Comparison of ENCODE assay signal across 14 mouse cellular contexts in genomic region chr8:88382311-88383163, GRCm38 (mm10). TPM values are rescaled to one million over a fixed set of nuclear protein-coding genes. Genes with fewer than 3 reads are reported as not detected.
DNase-seq lines count a peak whose midpoint lies in the region; ATAC-seq and TF ChIP-seq lines count a peak whose summit lies in the region.
"Had no signal": no experiment of that assay in that cellular context is flagged by ENCODE, and none has a peak within 500 bp of the region (broad histone marks: within the 10 kb centered on the region; RNA-seq: fewer than 3 reads in every experiment).

No protein-coding gene starts in this region.

- peak overlapping the region; percentile 72 for H3K27ac ChIP-seq in hindbrain, embryonic 10.5 days
- H3K27ac ChIP-seq in hindbrain, embryonic 16.5 days (ENCODE audit: low read depth, low read length): no peak overlapping the region
- no peak overlapping the region for H3K27ac ChIP-seq in thymus, adult 2 months (ENCODE audit: control insufficient read depth, insufficient read depth, low read length)
- H3K27ac ChIP-seq in limb, embryonic 10.5 days: peak overlapping the region; percentile 84
- H3K27ac ChIP-seq: layer of hippocampus, adult 2 months; stomach, embryonic 15.5 days had no signal

- 0 out of 2 replicates have a peak, but pooled peaks cover 8% of the 10 kb centered on the region for H3K27me3 ChIP-seq in hindbrain, embryonic 10.5 days (ENCODE audit: insufficient read depth, poor library complexity, severe bottlenecking)
- H3K27me3 ChIP-seq in hindbrain, embryonic 16.5 days (replicated peaks; ENCODE audit: control insufficient read depth, insufficient read depth, low read length): no peaks in the 10 kb centered on the region
- H3K27me3 ChIP-seq in thymus, adult 2 months (ENCODE audit: control insufficient read depth, insufficient read depth, low read length): no peaks in the 10 kb centered on the region
- no peaks in the 10 kb centered on the region for H3K27me3 ChIP-seq in limb, embryonic 10.5 days (ENCODE audit: low read depth, poor library complexity, severe bottlenecking)
- H3K27me3 ChIP-seq: stomach, embryonic 15.5 days had no signal

- no peaks in the 10 kb centered on the region for H3K36me3 ChIP-seq in hindbrain, embryonic 10.5 days
- no peaks in the 10 kb centered on the region for H3K36me3 ChIP-seq in hindbrain, embryonic 16.5 days (ENCODE audit: control insufficient read depth, insufficient read depth, low read length)
- H3K36me3 ChIP-seq in thymus, adult 2 months (ENCODE audit: control insufficient read depth, insufficient read depth, low read length): no peaks in the 10 kb centered on the region
- H3K36me3 ChIP-seq in limb, embryonic 10.5 days: no peaks in the 10 kb centered on the region
- H3K36me3 ChIP-seq: stomach, embryonic 15.5 days had no signal

- no peak for TF ChIP-seq CTCF in thymus, adult 2 months (IDR thresholded peaks at IDR 0.05; ENCODE audit: borderline replicate concordance, control insufficient read depth, extremely low read depth, insufficient read depth, low read length, poor library complexity)

- no peak overlapping the region for H3K4me2 ChIP-seq in hindbrain, embryonic 16.5 days (ENCODE audit: low read length)
- H3K4me2 ChIP-seq: stomach, embryonic 15.5 days had no signal

- no peak for ATAC-seq in hindbrain, embryonic 16.5 days
- no peak for ATAC-seq in frontal cortex, adult (ENCODE audit: low TSS enrichment)

- H3K9ac ChIP-seq in hindbrain, embryonic 16.5 days (ENCODE audit: low read depth, low read length): no peak overlapping the region
- H3K9ac ChIP-seq: stomach, embryonic 15.5 days had no signal

- no peak for TF ChIP-seq POLR2A in thymus, adult 2 months (IDR thresholded peaks at IDR 0.05; ENCODE audit: control insufficient read depth, extremely low read depth, insufficient read depth, low read length, poor library complexity)

- DNase-seq in hindbrain, embryonic 10.5 days (ENCODE audit: low spot score): peak; percentile 32
- peak; percentile 9 to 24 for DNase-seq in thymus, postnatal 36 days
- DNase-seq in thymus, adult 2 months: no peak
- DNase-seq in limb, embryonic 10.5 days (ENCODE audit: low spot score): peak; percentile 70
- DNase-seq in adrenal gland, postnatal 25 days: no peak
- no peak for DNase-seq in lung, postnatal 36 days
- DNase-seq: adrenal gland, adult 2 months; cerebellum, adult 11 months; right cerebral cortex, postnatal 14 days had no signal

- H3K4me3 ChIP-seq in hindbrain, embryonic 10.5 days: no peak overlapping the region
- no peak overlapping the region for H3K4me3 ChIP-seq in hindbrain, embryonic 16.5 days (ENCODE audit: low read length)
- no peak overlapping the region for H3K4me3 ChIP-seq in thymus, adult 2 months (ENCODE audit: control insufficient read depth, insufficient read depth, low read length)
- H3K4me3 ChIP-seq in limb, embryonic 10.5 days: no peak overlapping the region
- H3K4me3 ChIP-seq: layer of hippocampus, adult 2 months; myocyte; stomach, embryonic 15.5 days had no signal

- WGBS in hindbrain, embryonic 10.5 days: 66% methylated on average over 31 of the region's 31 CpGs
- WGBS in hindbrain, embryonic 16.5 days: 57% methylated on average over 31 of the region's 31 CpGs
- WGBS in thymus, adult 2 months: 70% methylated on average over 31 of the region's 31 CpGs
- WGBS in limb, embryonic 10.5 days: 45% methylated on average over 31 of the region's 31 CpGs

- H3K9me3 ChIP-seq in hindbrain, embryonic 10.5 days: no peaks in the 10 kb centered on the region
- H3K9me3 ChIP-seq in hindbrain, embryonic 16.5 days (ENCODE audit: control insufficient read depth, low read length): no peaks in the 10 kb centered on the region
- no peaks in the 10 kb centered on the region for H3K9me3 ChIP-seq in limb, embryonic 10.5 days (replicated peaks)
- H3K9me3 ChIP-seq: stomach, embryonic 15.5 days had no signal

- peaks cover 22% of the 10 kb centered on the region for H3K4me1 ChIP-seq in hindbrain, embryonic 10.5 days (replicated peaks)
- no peaks in the 10 kb centered on the region; the same call in 1 of the 2 replicates for H3K4me1 ChIP-seq in hindbrain, embryonic 16.5 days (ENCODE audit: control insufficient read depth, insufficient read depth, low read depth, low read length)
- peaks cover 26% of the 10 kb centered on the region for H3K4me1 ChIP-seq in thymus, adult 2 months (replicated peaks; ENCODE audit: control insufficient read depth, insufficient read depth, low read length)
- peaks cover 16% of the 10 kb centered on the region for H3K4me1 ChIP-seq in limb, embryonic 10.5 days
- H3K4me1 ChIP-seq: stomach, embryonic 15.5 days had no signal

RNA-seq across cellular contexts. Expression of gene Brd7, which starts 20.5 kb away (rescaled TPM):
- polyA plus RNA-seq in hindbrain, embryonic 10.5 days (2016; fragmentation: Nextera tagmentation; extraction: Ambion mirVana): 61.8 and 85.8 TPM in 2 replicates
- polyA plus RNA-seq in hindbrain, embryonic 16.5 days (2015; fragmentation: Nextera tagmentation; extraction: Ambion mirVana): 37.6 and 58.2 TPM in 2 replicates
- polyA plus RNA-seq in thymus, adult 2 months (2012; rRNA removed): 27.9 and 34.6 TPM in 2 replicates
- polyA plus RNA-seq in limb, embryonic 10.5 days (2016; fragmentation: Nextera tagmentation; extraction: Ambion mirVana): 78.8 and 88.8 TPM in 2 replicates
- total RNA-seq in adrenal gland, postnatal 25 days (2021): 90.1 and 90.3 TPM in 2 replicates

Comparison
In these comparisons a context has a peak if more than half of its experiments do, and no peak if none do; other contexts are left out.
1. DNase-seq: peak in hindbrain, embryonic 10.5 days (single experiment), thymus, postnatal 36 days (2 of 2) and limb, embryonic 10.5 days (single experiment); none in thymus, adult 2 months (single experiment), adrenal gland, postnatal 25 days (single experiment) and lung, postnatal 36 days (single experiment).
2. H3K27ac ChIP-seq: peak in hindbrain, embryonic 10.5 days (single experiment) and limb, embryonic 10.5 days (single experiment); none in hindbrain, embryonic 16.5 days (single experiment) and thymus, adult 2 months (single experiment).